Mouse (Mus musculus) ovary, adult 18-20 months (tissue): ENCODE measurements around the gene Stom.

Experiments used
- DNase-seq: peaks from one replicate; pipeline ENCODE4 v3.0.0; 2022; ENCODE audit warnings: low spot score, mixed read lengths

Gene Stom

DNA sequence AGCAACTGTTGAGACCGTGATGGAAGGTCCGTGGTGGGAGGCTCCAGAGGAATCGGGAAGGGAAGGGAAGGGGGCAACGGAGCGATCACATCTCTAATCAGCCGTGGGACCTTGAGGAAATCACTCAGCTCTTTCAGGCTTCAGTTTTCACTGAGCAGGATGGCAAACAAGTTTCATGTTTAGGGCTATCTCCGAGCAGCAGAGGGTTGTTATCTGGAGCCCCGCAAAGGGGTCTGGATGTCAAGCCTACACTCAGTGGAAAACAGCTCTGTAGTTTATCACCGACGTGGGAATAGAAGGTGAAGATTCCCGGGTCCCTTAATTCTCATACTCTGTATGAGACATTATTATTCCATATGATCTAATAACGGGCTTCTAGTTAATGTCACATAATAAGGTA lies 18.4 kb downstream of the Stom start:
- no peak for DNase-seq

DNA sequence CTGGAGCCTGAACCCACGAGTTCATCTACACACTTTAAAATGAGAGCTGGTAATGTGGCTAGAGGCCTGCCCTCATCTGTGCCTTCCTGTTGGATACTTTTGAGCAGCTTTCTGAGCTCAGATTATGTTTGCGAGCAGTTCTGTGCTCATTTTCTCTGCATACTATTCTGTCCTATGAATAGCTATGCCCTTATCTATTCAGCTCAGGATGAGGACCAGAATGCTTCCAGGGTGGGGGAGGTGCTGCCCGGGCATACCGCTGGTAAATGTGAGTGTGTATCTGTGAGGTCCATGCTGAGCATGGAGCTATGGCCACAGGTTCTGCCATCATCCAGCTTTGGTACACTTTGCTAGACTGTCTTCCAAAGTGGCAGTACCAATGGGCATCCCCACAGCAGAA lies 19.2 kb downstream of the Stom start:
- DNase-seq = no peak

- no peak for DNase-seq
These were observed 22.5 kb downstream of the Stom start for GRCm38 (mm10) chr2:35314300-35314699.

DNA sequence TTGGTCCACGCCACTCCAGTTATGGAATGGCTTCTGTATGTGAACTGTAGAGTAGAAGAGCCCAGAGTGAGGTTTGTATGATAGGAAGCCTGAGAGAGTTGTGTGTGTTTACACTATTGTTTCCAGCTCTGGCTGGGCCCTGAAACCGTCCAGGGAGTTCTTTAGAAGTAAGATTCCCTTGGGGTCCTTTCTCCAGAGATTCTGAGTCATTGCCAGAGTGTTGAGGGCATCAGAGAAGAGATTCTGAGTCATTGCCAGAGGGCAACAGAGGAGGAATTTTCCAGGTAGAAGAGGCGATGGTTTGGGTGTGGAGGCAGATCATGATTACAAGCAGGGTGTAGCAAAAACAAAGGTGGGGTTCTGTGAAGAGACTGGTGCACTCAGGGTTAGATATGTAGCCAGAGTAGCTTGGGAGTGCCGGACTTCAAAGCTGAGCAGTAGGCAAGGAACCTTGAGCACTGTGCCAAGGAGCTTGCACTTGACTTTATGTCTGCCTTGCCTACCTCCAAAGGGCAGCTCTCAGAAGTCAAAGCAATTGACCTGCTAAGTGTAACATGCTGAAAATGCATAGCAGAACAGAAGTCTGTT lies 26.8 kb downstream of the Stom start:
- no peak for DNase-seq

- DNase-seq = no peak
These were observed 28.6 kb downstream of the Stom start for GRCm38 (mm10) chr2:35308166-35308565.

GRCm38 (mm10) chr2:35302049-35302885 lies 34.5 kb downstream of the Stom start:
- no peak for DNase-seq

- no peak for DNase-seq
These were observed 37.3 kb downstream of the Stom start for GRCm38 (mm10) chr2:35299437-35299836.

DNA sequence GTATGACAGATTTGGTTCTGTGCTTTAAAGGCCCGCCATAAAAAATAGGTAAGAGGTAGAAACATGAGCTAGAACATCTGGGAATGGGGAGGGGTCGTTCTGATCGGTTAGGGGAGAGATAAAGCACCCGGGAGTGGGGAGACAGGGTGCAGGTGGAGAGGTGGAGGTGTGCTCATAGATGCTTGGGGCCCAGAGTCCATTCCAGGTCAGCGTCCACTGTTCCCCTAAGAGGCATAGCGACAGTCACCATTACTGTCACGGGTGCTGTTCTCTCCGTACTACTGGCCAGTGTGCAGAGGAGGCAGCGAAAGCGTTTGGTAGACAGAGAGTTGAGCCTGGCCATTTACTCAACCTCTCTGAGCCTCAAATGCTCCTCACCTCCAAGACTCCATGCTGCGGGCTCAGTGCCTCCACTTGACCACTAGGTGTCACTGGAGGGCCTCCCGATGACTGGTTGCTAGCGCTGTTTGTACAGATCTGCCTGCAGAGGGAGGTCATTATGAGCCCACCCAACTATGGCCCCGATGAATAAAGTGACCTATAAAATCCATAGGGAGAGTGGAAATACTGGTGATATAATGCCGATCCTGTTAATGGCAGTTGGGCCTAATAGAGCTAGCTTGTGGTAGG lies 39.0 kb downstream of the Stom start:
- DNase-seq = peak; percentile 50

GRCm38 (mm10) chr2:35293291-35293690 lies 43.5 kb downstream of the Stom start:
- no peak for DNase-seq

DNA sequence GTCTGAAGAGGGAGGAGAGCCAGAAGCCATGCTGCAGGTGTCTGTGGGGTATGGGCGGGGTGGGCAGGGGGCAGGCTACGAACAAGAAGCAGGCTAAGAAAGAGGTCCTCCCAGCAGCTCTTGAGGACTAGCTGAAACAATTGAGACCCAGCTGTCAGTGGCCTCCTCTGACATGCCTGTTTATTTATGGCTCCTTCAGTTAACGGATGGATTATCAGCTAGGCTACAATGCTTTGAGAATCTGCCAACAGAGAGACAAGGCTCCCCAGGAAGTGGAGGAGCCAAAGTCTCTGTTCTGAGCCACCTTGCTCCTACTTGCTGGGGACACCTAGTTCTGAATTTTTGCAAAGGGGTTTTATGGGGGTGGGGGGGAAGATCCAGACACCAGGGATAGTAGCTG lies 44.1 kb downstream of the Stom start:
- DNase-seq = no peak

DNA sequence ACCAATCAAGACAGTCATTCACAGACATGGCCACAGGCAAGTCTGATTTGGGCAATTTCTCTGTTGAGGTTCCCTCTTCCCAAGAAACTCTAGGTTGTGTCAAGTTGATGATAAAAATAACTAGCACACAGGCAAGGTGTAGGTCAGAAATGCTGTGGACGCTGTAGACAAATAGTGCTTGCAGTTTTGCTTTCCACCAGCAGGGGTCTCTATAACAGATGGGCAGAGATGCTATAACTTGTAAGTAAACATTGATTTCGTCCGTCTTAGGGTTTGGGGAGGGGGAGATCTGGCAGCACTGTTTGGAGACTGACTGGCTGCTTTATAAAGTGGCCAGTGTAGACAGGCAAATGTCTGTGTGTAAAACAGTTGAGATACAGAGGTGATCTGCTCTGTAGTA lies 44.9 kb downstream of the Stom start:
- no peak for DNase-seq

GRCm38 (mm10) chr2:35288758-35289635 lies 47.8 kb downstream of the Stom start:
- no peak for DNase-seq

DNA sequence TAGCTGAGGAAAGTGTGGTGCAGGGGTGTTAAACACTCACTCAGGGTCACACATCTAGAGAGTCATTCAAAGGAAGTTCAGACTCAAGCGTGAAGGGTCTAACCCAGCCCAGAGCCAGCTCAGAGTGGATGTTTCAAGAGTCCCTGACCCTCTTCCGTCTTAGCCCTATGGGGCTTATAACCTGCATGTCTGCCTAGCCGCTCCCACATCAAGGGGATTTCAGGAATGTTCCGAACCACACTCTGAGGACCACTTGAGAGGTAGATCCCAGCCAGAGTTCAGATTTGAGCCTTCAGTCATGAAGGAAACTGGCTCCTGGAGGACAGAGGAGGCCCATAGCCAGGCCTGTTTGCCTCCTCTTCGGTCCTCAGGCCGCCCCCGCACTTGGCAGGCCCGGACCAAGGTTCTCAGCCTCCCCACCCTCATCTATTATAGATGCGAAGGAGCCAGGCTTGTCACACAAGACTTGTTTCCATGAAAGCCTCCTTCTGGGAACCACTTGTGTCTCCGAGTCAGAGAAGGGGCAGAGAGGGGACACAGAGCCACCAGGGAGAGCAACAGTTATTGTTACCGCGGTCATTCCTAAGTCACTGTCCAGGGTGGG lies 49.7 kb downstream of the Stom start:
- DNase-seq = no peak

GRCm38 (mm10) chr2:35285209-35285608 lies 51.6 kb downstream of the Stom start:
- no peak for DNase-seq

DNA sequence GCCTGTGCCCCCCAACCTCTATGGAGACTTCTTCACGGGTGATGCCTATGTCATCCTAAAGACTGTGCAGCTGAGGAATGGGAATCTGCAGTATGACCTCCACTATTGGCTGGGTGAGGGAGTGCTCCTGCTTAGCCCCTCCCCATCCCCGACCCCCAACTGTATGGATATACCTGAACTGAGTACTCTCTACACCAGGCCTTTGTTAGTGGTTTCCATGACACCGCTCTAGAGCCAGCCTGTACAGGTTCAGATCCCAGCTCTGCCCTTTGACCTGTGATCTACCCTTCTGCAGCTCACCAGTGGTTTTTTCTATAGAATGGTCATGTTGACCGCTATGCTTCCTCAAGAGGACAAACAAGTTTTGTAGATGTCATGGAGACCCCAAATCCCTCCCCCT lies 52.8 kb downstream of the Stom start:
- no peak for DNase-seq

GRCm38 (mm10) chr2:35282214-35282613 lies 54.6 kb downstream of the Stom start:
- DNase-seq = peak; percentile 42

DNA sequence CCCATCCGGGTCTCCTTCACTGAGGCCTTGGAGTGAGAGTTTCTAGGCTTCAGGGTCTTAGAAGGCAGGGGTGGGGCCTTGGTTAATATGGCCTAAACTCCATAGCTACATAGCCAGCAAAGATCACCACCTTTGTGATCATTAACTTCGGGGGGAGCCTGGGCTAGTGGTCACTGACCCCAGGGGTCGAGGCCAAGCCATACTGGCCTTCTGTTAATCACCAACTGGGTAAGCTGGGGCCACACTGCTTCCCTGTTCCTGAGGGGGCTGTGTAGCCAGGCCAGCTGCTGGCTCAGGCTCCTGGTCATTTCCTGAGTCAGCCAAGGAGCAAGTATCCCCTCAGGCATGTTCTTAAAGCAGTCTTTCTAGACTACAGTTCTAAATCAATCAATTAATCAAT lies 56.8 kb downstream of the Stom start:
- no peak for DNase-seq

DNA sequence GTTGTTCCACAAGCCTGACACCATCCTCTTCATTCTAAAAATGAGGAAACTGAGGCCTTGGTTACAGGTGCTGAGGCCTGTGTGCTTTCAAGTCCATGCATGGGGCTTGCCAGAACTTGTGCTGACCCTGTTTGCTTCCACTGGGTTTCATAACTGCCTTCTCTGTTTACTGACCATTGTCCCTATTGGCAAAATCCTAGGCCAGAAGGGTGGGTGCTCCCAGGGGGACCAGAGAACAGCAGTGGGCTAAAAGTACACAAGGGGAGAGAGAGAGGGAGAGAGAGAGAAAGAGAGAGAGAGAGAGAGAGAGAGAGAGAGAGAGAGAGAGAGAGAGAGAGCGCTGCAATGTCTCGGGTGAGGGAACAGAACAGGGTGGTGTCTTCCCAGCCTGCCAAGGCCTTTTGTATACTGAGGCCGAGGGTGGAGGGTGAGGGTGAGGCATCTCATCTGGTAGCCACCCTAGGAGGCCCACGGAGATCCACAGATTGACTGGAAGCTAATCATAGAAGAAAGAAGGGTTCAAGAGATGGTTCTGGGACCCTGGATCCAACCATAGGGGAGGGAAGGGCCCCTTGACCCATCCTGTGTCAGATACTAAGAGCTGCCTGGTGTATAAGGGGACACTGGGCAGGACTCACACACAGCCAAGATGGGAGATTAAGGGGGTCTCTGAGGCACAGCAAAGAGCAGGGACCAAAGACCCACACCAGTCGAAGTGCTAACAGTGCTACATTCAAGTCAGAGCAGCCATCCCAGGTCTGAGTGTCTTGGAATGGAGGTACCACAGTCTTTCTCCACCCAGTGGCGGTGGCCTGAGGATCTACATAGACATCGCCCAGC lies 58.2 kb downstream of the Stom start:
- no peak for DNase-seq

GRCm38 (mm10) chr2:35277686-35278085 lies 59.1 kb downstream of the Stom start:
- peak; percentile 63 for DNase-seq

GRCm38 (mm10) chr2:35273536-35273935 lies 63.2 kb downstream of the Stom start:
- peak; percentile 63 for DNase-seq

DNA sequence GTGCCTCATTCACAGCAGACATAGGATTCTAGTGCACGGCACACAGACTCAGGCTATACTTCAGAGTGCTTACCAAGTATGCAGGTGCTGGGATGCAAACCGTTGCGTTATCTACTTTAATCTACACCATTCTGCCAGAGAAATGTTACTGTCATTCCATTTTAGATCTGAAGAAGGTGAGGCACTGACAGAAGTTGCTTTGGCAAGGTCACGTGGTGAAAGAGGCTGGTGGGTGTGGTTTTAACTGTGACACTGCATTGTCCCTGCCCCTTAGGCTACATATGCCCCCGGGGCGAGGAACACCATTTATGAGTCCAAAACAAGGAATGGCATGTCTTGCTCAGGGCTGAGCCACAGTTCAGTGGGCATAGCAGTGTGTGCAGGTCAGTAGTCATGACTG lies 63.9 kb downstream of the Stom start:
- DNase-seq = no peak
